Mouse (Mus musculus) c-Kit-negative CD71-positive TER-119-positive erythroid progenitor cells, embryonic 14.5 days (primary cell): ENCODE measurements around the gene Ints13.

ENCODE experiments used
- DNase-seq: peaks from one replicate; pipeline ENCODE4 v3.0.0-alpha.2; 2013; ENCODE audit warnings: low read depth, low spot score

Ints13 gene

GRCm38 (mm10) chr6:146540386-146540785 lies 37.2 kb downstream of the Ints13 start:
- no peak for DNase-seq

GRCm38 (mm10) chr6:146538661-146539060 lies 39.0 kb downstream of the Ints13 start:
- DNase-seq = no peak

GRCm38 (mm10) chr6:146538071-146538470 lies 39.6 kb downstream of the Ints13 start:
- DNase-seq = no peak

- DNase-seq = no peak
Measured at GRCm38 (mm10) chr6:146537111-146537510, 40.5 kb downstream of the Ints13 start.

- DNase-seq = no peak
Measured at GRCm38 (mm10) chr6:146535501-146535900, 42.1 kb downstream of the Ints13 start.

GRCm38 (mm10) chr6:146533146-146533545 lies 44.5 kb downstream of the Ints13 start:
- no peak for DNase-seq

- DNase-seq = no peak
Measured at GRCm38 (mm10) chr6:146530769-146531168, 46.9 kb downstream of the Ints13 start.

GRCm38 (mm10) chr6:146530363-146530762 lies 47.3 kb downstream of the Ints13 start:
- DNase-seq = no peak

- no peak for DNase-seq
Measured at GRCm38 (mm10) chr6:146527537-146527936, 50.1 kb downstream of the Ints13 start.

- DNase-seq = no peak
Measured at GRCm38 (mm10) chr6:146525500-146525899, 52.1 kb downstream of the Ints13 start.

GRCm38 (mm10) chr6:146521456-146522245 lies 56.0 kb downstream of the Ints13 start:
- no peak for DNase-seq

- no peak for DNase-seq
Measured at GRCm38 (mm10) chr6:146519019-146519418, 58.6 kb downstream of the Ints13 start.

- DNase-seq = no peak
Measured at GRCm38 (mm10) chr6:146515936-146516335, 61.7 kb downstream of the Ints13 start.

GRCm38 (mm10) chr6:146514531-146514948 lies 63.1 kb downstream of the Ints13 start:
- DNase-seq = no peak

- DNase-seq = no peak
Measured at GRCm38 (mm10) chr6:146513899-146514298, 63.7 kb downstream of the Ints13 start.

GRCm38 (mm10) chr6:146513384-146513783 lies 64.3 kb downstream of the Ints13 start:
- no peak for DNase-seq

- no peak for DNase-seq
Measured at GRCm38 (mm10) chr6:146511511-146511910, 66.1 kb downstream of the Ints13 start.

- no peak for DNase-seq
Measured at GRCm38 (mm10) chr6:146509891-146510290, 67.7 kb downstream of the Ints13 start.

- no peak for DNase-seq
Measured at GRCm38 (mm10) chr6:146504459-146504858, 73.2 kb downstream of the Ints13 start.

GRCm38 (mm10) chr6:146502856-146503255 lies 74.8 kb downstream of the Ints13 start:
- DNase-seq = no peak

- peak; percentile 53 for DNase-seq
Measured at GRCm38 (mm10) chr6:146501866-146502804, 75.5 kb downstream of the Ints13 start, which contains the start of gene Itpr2. TSS of gene Itpr2 (minus strand) at chr6:146502223.

GRCm38 (mm10) chr6:146501316-146501865 lies 76.2 kb downstream of the Ints13 start:
- DNase-seq = no peak
